9 mouse cellular contexts compared by ENCODE assay signal in the genomic region with DNA sequence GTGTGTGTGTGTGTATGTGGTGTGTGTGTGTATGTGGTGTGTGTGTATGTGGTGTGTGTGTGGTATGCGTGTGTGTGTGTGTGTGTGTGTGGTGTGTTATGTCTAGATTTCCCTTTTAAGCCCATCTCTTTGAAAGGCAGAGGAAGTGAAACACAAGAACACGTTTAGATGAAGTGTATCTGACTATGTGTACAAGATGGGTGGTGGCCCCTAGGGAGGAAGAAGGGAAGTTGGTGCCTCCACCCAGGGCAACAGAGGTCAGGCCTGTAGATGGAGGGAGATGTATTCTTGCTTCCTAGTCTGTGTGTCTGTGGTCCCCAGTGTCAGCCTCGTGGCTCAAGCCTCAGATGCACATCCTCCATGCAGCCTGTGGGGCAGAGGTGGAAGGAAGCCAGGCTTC.
DNase-seq lines count a peak whose midpoint lies in the region; ATAC-seq and TF ChIP-seq lines count a peak whose summit lies in the region.
"Had no signal": no experiment of that assay in that cellular context is flagged by ENCODE, and none has a peak within 500 bp of the region (broad histone marks: within the 10 kb centered on the region; RNA-seq: fewer than 3 reads in every experiment).

No protein-coding gene starts in this region.

- peak; percentile 58; the same call in 1 of the 2 replicates for TF ChIP-seq EP300 in heart, adult 2 months (IDR thresholded peaks at IDR 0.05; ENCODE audit: insufficient read depth, low read depth, low read length)

- no peaks in the 10 kb centered on the region for H3K36me3 ChIP-seq in heart, adult 2 months (ENCODE audit: control insufficient read depth, insufficient read depth, low read length)
- H3K36me3 ChIP-seq in heart, embryonic 12.5 days = no peaks in the 10 kb centered on the region
- no peaks in the 10 kb centered on the region for H3K36me3 ChIP-seq in lung, embryonic 16.5 days (ENCODE audit: control insufficient read depth, insufficient read depth, low read length)
- no peaks in the 10 kb centered on the region for H3K36me3 ChIP-seq in thymus, adult 2 months (ENCODE audit: control insufficient read depth, insufficient read depth, low read length)
- H3K36me3 ChIP-seq in forebrain, embryonic 14.5 days (ENCODE audit: control insufficient read depth, insufficient read depth, low read length) = no peaks in the 10 kb centered on the region

- no peaks in the 10 kb centered on the region for H3K27me3 ChIP-seq in heart, adult 2 months (ENCODE audit: control insufficient read depth, insufficient read depth, low read length)
- H3K27me3 ChIP-seq in heart, embryonic 12.5 days (replicated peaks) = no peaks in the 10 kb centered on the region
- no peaks in the 10 kb centered on the region for H3K27me3 ChIP-seq in lung, embryonic 16.5 days (ENCODE audit: control insufficient read depth, insufficient read depth, low read depth, low read length)
- H3K27me3 ChIP-seq in thymus, adult 2 months (ENCODE audit: control insufficient read depth, insufficient read depth, low read length) = no peaks in the 10 kb centered on the region
- no peaks in the 10 kb centered on the region for H3K27me3 ChIP-seq in forebrain, embryonic 14.5 days (replicated peaks; ENCODE audit: control insufficient read depth, insufficient read depth, low read length)

- H3K4me3 ChIP-seq in heart, adult 2 months = no peak overlapping the region
- no peak overlapping the region for H3K4me3 ChIP-seq in heart, embryonic 12.5 days
- H3K4me3 ChIP-seq in lung, embryonic 16.5 days (ENCODE audit: low read length) = no peak overlapping the region
- no peak overlapping the region for H3K4me3 ChIP-seq in thymus, adult 2 months (ENCODE audit: control insufficient read depth, insufficient read depth, low read length)
- H3K4me3 ChIP-seq in forebrain, embryonic 14.5 days (ENCODE audit: low read depth, low read length) = no peak overlapping the region

- peak in 1 of 2 experiments; percentile 72 for DNase-seq in heart, adult 2 months
- DNase-seq in heart, postnatal 14 days = no peak
- peak; percentile 40 for DNase-seq in thymus, adult 2 months
- DNase-seq in frontal cortex, adult 2 months (ENCODE audit: extremely low spot score in 1 of 2, low spot score in 1 of 2) = no peak
- DNase-seq in embryo, embryonic 9.5 days (ENCODE audit: extremely low spot score) = no peak
- no peak for DNase-seq in forebrain, embryonic 14.5 days (ENCODE audit: low spot score)

- TF ChIP-seq POLR2A in heart, adult 2 months (IDR thresholded peaks at IDR 0.05; ENCODE audit: insufficient read depth, low read depth, low read length) = no peak
- no peak for TF ChIP-seq POLR2A in thymus, adult 2 months (IDR thresholded peaks at IDR 0.05; ENCODE audit: control insufficient read depth, extremely low read depth, insufficient read depth, low read length, poor library complexity)

- no peaks in the 10 kb centered on the region for H3K9me3 ChIP-seq in heart, embryonic 12.5 days (replicated peaks)
- no peaks in the 10 kb centered on the region for H3K9me3 ChIP-seq in lung, embryonic 16.5 days (ENCODE audit: control insufficient read depth, low read length)
- no peaks in the 10 kb centered on the region for H3K9me3 ChIP-seq in forebrain, embryonic 14.5 days (replicated peaks; ENCODE audit: control insufficient read depth, low read length)

- intact Hi-C loops in heart, adult 2 months (cut with DNase I) = no loop called here
- intact Hi-C loops in heart, postnatal 14 days (cut with DNase I) = no loop called here

- peaks cover 3% of the 10 kb centered on the region for H3K79me2 ChIP-seq in heart, adult 2 months (replicated peaks; ENCODE audit: control insufficient read depth, insufficient read depth, low read length)

- H3K4me2 ChIP-seq in heart, embryonic 12.5 days = no peak overlapping the region
- no peak overlapping the region for H3K4me2 ChIP-seq in lung, embryonic 16.5 days (ENCODE audit: low read depth, low read length)
- no peak overlapping the region for H3K4me2 ChIP-seq in forebrain, embryonic 14.5 days (ENCODE audit: low read length)

- no peak overlapping the region for H3K9ac ChIP-seq in heart, adult 2 months (ENCODE audit: low read depth, low read length)
- H3K9ac ChIP-seq in heart, embryonic 12.5 days = no peak overlapping the region
- H3K9ac ChIP-seq in lung, embryonic 16.5 days (ENCODE audit: low read length) = no peak overlapping the region
- no peak overlapping the region for H3K9ac ChIP-seq in forebrain, embryonic 14.5 days (ENCODE audit: low read length)

- whole genome bisulfite sequencing in heart, adult 2 months = 43% methylated on average over 3 of the region's 3 CpGs
- WGBS in heart, embryonic 12.5 days = 58% methylated on average over 3 of the region's 3 CpGs
- 53% methylated on average over 3 of the region's 3 CpGs for WGBS in lung, embryonic 16.5 days
- WGBS in thymus, adult 2 months = 4% methylated on average over 3 of the region's 3 CpGs
- 92% methylated on average over 3 of the region's 3 CpGs for WGBS in forebrain, embryonic 14.5 days

- TF ChIP-seq CTCF in heart, adult 2 months (IDR thresholded peaks at IDR 0.05) = no peak
- TF ChIP-seq CTCF in thymus, adult 2 months (IDR thresholded peaks at IDR 0.05; ENCODE audit: borderline replicate concordance, control insufficient read depth, extremely low read depth, insufficient read depth, low read length, poor library complexity) = no peak

- peak overlapping the region; percentile 26; the same call in 1 of the 2 replicates for H3K27ac ChIP-seq in heart, adult 2 months
- H3K27ac ChIP-seq in heart, embryonic 12.5 days (ENCODE audit: poor library complexity, severe bottlenecking) = 0 out of 2 replicates have a peak overlapping the region, but pooled peaks have one; percentile 8
- peak overlapping the region; percentile 24; the same call in 1 of the 2 replicates for H3K27ac ChIP-seq in lung, embryonic 16.5 days (ENCODE audit: low read length)
- H3K27ac ChIP-seq in thymus, adult 2 months (ENCODE audit: control insufficient read depth, insufficient read depth, low read length) = peak overlapping the region; percentile 28
- no peak overlapping the region for H3K27ac ChIP-seq in forebrain, embryonic 14.5 days (ENCODE audit: low read depth, low read length)
- H3K27ac ChIP-seq: macrophage had no signal

- H3K4me1 ChIP-seq in heart, adult 2 months (ENCODE audit: control insufficient read depth, insufficient read depth, low read length) = peaks cover 17% of the 10 kb centered on the region
- H3K4me1 ChIP-seq in heart, embryonic 12.5 days (replicated peaks) = peaks cover 46% of the 10 kb centered on the region
- peaks cover 6% of the 10 kb centered on the region; the same call in 1 of the 2 replicates for H3K4me1 ChIP-seq in lung, embryonic 16.5 days (replicated peaks; ENCODE audit: control insufficient read depth, insufficient read depth, low read length)
- H3K4me1 ChIP-seq in thymus, adult 2 months (replicated peaks; ENCODE audit: control insufficient read depth, insufficient read depth, low read length) = peaks cover 21% of the 10 kb centered on the region
- H3K4me1 ChIP-seq in forebrain, embryonic 14.5 days (ENCODE audit: control insufficient read depth, insufficient read depth, low read length) = no peaks in the 10 kb centered on the region

- ATAC-seq in heart, embryonic 12.5 days (ENCODE audit: insufficient number of reproducible peaks, low FRiP score) = no peak
- peak; percentile 54; the same call in 1 of the 2 replicates for ATAC-seq in lung, embryonic 16.5 days (ENCODE audit: low read depth)
- no peak for ATAC-seq in forebrain, embryonic 14.5 days
